Mouse (Mus musculus): ENCODE measurements around the gene Gtpbp6. TPM values are rescaled to one million over a fixed set of nuclear protein-coding genes. Genes with fewer than 3 reads are reported as not detected.
"Not testable (repeated sequence)": the region's sequence is repeated elsewhere in the genome, so short reads cannot be mapped to it uniquely, and the experiment has no call there.

The Gtpbp6 gene
- polyA plus RNA-seq (2012; rRNA removed): 65.3 and 74.9 TPM in 2 replicates

- DNase-seq (ENCODE audit: low read depth): no peak
Measured at GRCm38 (mm10) chr5:110107581-110108304, at the start of gene Gtpbp6. Gene Gtpbp6 (minus strand): TSS chr5:110108197.

GRCm38 (mm10) chr5:110143007-110143406, 35.0 kb upstream of the Gtpbp6 start:
- no peak for DNase-seq (ENCODE audit: low read depth)

GRCm38 (mm10) chr5:110142309-110142708, 34.3 kb upstream of the Gtpbp6 start:
- DNase-seq (ENCODE audit: low read depth): no peak

- no peak for DNase-seq (ENCODE audit: low read depth)
Measured at GRCm38 (mm10) chr5:110140424-110140823, 32.4 kb upstream of the Gtpbp6 start.

- no peak for DNase-seq (ENCODE audit: low read depth)
Measured at GRCm38 (mm10) chr5:110139325-110139724, 31.3 kb upstream of the Gtpbp6 start.

- DNase-seq (ENCODE audit: low read depth): no peak
Measured at GRCm38 (mm10) chr5:110137816-110138215, 29.8 kb upstream of the Gtpbp6 start.

GRCm38 (mm10) chr5:110136087-110136464, 28.1 kb upstream of the Gtpbp6 start:
- DNase-seq (ENCODE audit: low read depth): no peak

GRCm38 (mm10) chr5:110135293-110136086, 27.5 kb upstream of the Gtpbp6 start, which contains the start of gene Chfr:
Gene Chfr (plus strand): TSS chr5:110135842.
- peak; percentile 78 for DNase-seq (ENCODE audit: low read depth)

- DNase-seq (ENCODE audit: low read depth): not testable (repeated sequence)
Measured at GRCm38 (mm10) chr5:110122380-110122779, 14.4 kb upstream of the Gtpbp6 start.

- DNase-seq (ENCODE audit: low read depth): no peak
Measured at GRCm38 (mm10) chr5:110109991-110110441, 2.0 kb upstream of the Gtpbp6 start, which contains the start of gene Zfp605. Gene Zfp605 (plus strand): TSS chr5:110110092.

- no peak for DNase-seq (ENCODE audit: low read depth)
Measured at GRCm38 (mm10) chr5:110108305-110108628, 270 bp upstream of the Gtpbp6 start.

- no peak for DNase-seq (ENCODE audit: low read depth)
Measured at GRCm38 (mm10) chr5:110106901-110107564, 964 bp downstream of the Gtpbp6 start.

GRCm38 (mm10) chr5:110106140-110106871, 1.7 kb downstream of the Gtpbp6 start:
- DNase-seq (ENCODE audit: low read depth): no peak

GRCm38 (mm10) chr5:110104616-110105380, 3.2 kb downstream of the Gtpbp6 start:
- DNase-seq (ENCODE audit: low read depth): no peak

- no peak for DNase-seq (ENCODE audit: low read depth)
Measured at GRCm38 (mm10) chr5:110103901-110104615, 3.9 kb downstream of the Gtpbp6 start.

- no peak for DNase-seq (ENCODE audit: low read depth)
Measured at GRCm38 (mm10) chr5:110102853-110103625, 5.0 kb downstream of the Gtpbp6 start.

GRCm38 (mm10) chr5:110102429-110102828, 5.6 kb downstream of the Gtpbp6 start:
- no peak for DNase-seq (ENCODE audit: low read depth)

GRCm38 (mm10) chr5:110101716-110102347, 6.2 kb downstream of the Gtpbp6 start:
- no peak for DNase-seq (ENCODE audit: low read depth)

Measured in gonadal fat pad, adult 2 months (tissue).